Mouse (Mus musculus) heart, embryonic 14.5 days (tissue): ENCODE data around the gene Ubl5. TPM values are rescaled to one million over a fixed set of nuclear protein-coding genes. Genes with fewer than 3 reads are reported as not detected.

Experiments
- ATAC-seq: fragments of 200-750 bp; cut with Nextera tagmentation; 2 replicates; pipeline ENCODE4 v1.8.0; 2017; ENCODE audit warnings: low read depth, moderate TSS enrichment; ENCODE audit not compliant: insufficient number of reproducible peaks, insufficient read depth, low FRiP score
- H3K27ac ChIP-seq, 2 experiments: fragments of 200-500 bp in 1 of 2; fragments of 300-500 bp in 1 of 2; sonication (generic) in 1 of 2; replicated peaks in 1 of 2; 2 replicates each; pipeline ENCODE4 v1.5.1; 2012 to 2014; ENCODE audit warnings: low read depth in 2 of 2, low read length in 2 of 2, control low read depth in 1 of 2, mild to moderate bottlenecking in 1 of 2, mixed read lengths in 1 of 2; ENCODE audit not compliant: control insufficient read depth in 1 of 2, insufficient read depth in 1 of 2
- H3K27me3 ChIP-seq: fragments of 300-500 bp; sonication (generic); 2 replicates; pipeline ENCODE4 v1.6.1; 2014; ENCODE audit warnings: mild to moderate bottlenecking, low read length, control low read depth; ENCODE audit not compliant: control insufficient read depth, insufficient read depth
- H3K36me3 ChIP-seq: fragments of 300-500 bp; sonication (generic); 2 replicates; pipeline ENCODE4 v1.6.1; 2014; ENCODE audit warnings: mild to moderate bottlenecking, control low read depth, low read length, mixed read lengths; ENCODE audit not compliant: control insufficient read depth, insufficient read depth
- H3K4me1 ChIP-seq, 2 experiments: fragments of 200-500 bp in 1 of 2; fragments of 300-500 bp in 1 of 2; sonication (generic) in 1 of 2; 2 replicates each; pipeline ENCODE4 v1.6.1; 2012 to 2014; ENCODE audit warnings: low read length in 2 of 2, control low read depth in 1 of 2, mixed read lengths in 1 of 2; ENCODE audit not compliant: control insufficient read depth in 2 of 2, insufficient read depth in 2 of 2
- H3K4me2 ChIP-seq: fragments of 300-500 bp; sonication (generic); 2 replicates; pipeline ENCODE4 v1.6.1; 2014; ENCODE audit warnings: mild to moderate bottlenecking, low read length
- H3K4me3 ChIP-seq, 2 experiments: fragments of 200-500 bp in 1 of 2; fragments of 300-500 bp in 1 of 2; sonication (generic) in 1 of 2; 2 replicates each; pipeline ENCODE4 v1.5.1; 2012 to 2014; ENCODE audit warnings: low read length in 2 of 2, mild to moderate bottlenecking in 2 of 2, control low read depth in 1 of 2, low read depth in 1 of 2, moderate library complexity in 1 of 2; ENCODE audit not compliant: control insufficient read depth in 1 of 2, insufficient read depth in 1 of 2
- H3K9ac ChIP-seq: fragments of 300-500 bp; sonication (generic); 2 replicates; pipeline ENCODE4 v1.6.1; 2014; ENCODE audit warnings: mild to moderate bottlenecking, low read length
- H3K9me3 ChIP-seq: fragments of 300-500 bp; sonication (generic); 2 replicates; pipeline ENCODE4 v1.6.1; 2016; ENCODE audit warnings: low read length, control low read depth; ENCODE audit not compliant: control insufficient read depth
- WGBS: fragments of 180-500 bp; shearing (Covaris S2); extraction: QIAGEN DNeasy Blood & Tissue Kit; methylation state at CpG from one replicate; pipeline ENCODE4 v1.1.7; 2014; 5-methylcytosine and 5-hydroxymethylcytosine counted together
- polyA plus RNA-seq: library from polyadenylated mRNA; unstranded; fragments of >200 nt; fragmentation: Nextera tagmentation; extraction: Ambion mirVana; gene quantifications from 2 replicates; pipeline ENCODE4 v1.2.1, GENCODE M21; 2014

Gene Ubl5
- polyA plus RNA-seq, 1 experiment from 2014 or later: 375 TPM

DNA sequence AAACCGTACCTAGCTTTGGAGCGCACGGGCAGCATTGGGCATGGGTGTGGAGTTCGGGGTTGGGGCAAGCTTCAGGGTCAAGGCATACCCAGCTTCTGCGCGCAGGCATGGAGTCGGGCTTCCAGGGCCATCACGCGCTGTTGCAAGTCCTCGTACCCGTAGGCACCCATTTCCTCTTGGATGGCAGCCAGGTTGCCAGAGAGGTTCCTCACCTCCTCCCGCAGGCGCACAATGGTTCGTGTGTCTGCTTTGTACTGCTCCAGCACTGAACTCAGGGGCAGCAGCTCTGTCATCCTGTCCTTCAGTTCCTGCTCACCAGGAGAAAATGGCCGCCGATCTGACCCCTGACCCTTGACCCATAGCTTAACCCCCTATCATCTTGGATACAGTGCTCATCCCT lies 29.4 kb downstream of the Ubl5 start:
- no peak overlapping the region for H3K27ac ChIP-seq
- 80% methylated on average over 16 of the region's 16 CpGs for WGBS
- no peak overlapping the region for H3K4me3 ChIP-seq
- H3K9me3 ChIP-seq: no peaks in the 10 kb centered on the region
- no peak overlapping the region for H3K4me2 ChIP-seq
- no peak for ATAC-seq
- no peaks in the 10 kb centered on the region for H3K4me1 ChIP-seq
- no peaks in the 10 kb centered on the region for H3K36me3 ChIP-seq
- no peak overlapping the region for H3K9ac ChIP-seq
- H3K27me3 ChIP-seq: no peaks in the 10 kb centered on the region

DNA sequence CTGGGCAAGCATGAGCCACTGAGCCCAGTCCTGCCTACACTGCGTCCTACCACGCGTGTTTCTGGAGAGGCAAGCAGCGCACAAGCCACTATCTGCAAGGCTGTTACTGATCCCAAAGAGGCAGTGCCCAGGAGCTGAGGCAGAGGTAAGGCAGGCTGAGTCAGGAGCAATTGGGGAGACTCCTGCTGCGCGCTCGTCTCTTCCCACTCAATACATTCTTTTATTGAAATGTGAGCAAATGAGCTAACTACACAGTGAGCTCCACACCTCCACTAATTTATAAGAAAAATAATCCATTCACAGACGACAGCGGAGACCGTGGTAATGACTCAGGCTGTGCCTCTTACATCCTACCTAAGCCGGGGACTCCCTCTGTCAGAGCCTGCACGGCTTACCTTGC lies 35.2 kb downstream of the Ubl5 start:
- no peak overlapping the region for H3K27ac ChIP-seq

DNA sequence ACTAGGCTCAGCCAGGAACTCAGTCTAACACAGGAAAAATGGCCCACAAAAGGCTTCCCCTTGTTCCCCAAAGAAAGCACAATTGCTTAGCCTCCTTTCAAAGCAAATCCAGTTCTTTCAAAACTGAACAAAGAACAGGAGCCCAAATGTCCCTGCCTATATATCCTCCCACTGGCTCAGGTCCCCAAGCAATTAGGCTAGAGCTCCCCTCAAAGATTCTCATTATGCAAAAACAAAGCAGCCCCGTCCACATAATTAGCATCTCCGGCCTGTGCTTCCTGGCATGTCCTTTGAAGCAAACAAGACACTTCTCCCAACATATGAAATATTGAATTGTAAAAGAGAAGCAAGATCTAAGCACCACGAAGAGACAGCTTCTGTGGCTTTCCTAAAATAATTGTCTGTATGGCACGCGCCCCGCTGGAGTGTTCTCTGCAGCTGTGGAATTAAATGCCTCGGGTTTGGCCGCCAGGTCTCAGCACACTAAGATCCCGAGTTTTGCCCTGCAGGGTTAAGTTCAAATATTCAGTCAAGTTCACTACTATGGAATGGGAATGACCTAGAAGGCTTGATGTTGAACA lies 37.8 kb downstream of the Ubl5 start:
- WGBS: 79% methylated on average over 9 of the region's 9 CpGs
- Histone ChIP-seq H3K4me3 (no peak overlapping the region), H3K27ac (no peak overlapping the region), H3K27me3 (no peaks in the 10 kb centered on the region), H3K4me2 (no peak overlapping the region), H3K9me3 (no peaks in the 10 kb centered on the region), H3K9ac (no peak overlapping the region), H3K4me1 (no peaks in the 10 kb centered on the region), H3K36me3 (no peaks in the 10 kb centered on the region)
- no peak for ATAC-seq

More for the DNA sequence above, 35.2 kb downstream of the Ubl5 start:
- Histone ChIP-seq H3K4me2 (no peak overlapping the region), H3K36me3 (no peaks in the 10 kb centered on the region), H3K27me3 (no peaks in the 10 kb centered on the region), H3K4me1 (no peaks in the 10 kb centered on the region), H3K4me3 (no peak overlapping the region), H3K9ac (no peak overlapping the region), H3K9me3 (no peaks in the 10 kb centered on the region)
- no peak for ATAC-seq
- WGBS: 88% methylated on average over 12 of the region's 12 CpGs

DNA sequence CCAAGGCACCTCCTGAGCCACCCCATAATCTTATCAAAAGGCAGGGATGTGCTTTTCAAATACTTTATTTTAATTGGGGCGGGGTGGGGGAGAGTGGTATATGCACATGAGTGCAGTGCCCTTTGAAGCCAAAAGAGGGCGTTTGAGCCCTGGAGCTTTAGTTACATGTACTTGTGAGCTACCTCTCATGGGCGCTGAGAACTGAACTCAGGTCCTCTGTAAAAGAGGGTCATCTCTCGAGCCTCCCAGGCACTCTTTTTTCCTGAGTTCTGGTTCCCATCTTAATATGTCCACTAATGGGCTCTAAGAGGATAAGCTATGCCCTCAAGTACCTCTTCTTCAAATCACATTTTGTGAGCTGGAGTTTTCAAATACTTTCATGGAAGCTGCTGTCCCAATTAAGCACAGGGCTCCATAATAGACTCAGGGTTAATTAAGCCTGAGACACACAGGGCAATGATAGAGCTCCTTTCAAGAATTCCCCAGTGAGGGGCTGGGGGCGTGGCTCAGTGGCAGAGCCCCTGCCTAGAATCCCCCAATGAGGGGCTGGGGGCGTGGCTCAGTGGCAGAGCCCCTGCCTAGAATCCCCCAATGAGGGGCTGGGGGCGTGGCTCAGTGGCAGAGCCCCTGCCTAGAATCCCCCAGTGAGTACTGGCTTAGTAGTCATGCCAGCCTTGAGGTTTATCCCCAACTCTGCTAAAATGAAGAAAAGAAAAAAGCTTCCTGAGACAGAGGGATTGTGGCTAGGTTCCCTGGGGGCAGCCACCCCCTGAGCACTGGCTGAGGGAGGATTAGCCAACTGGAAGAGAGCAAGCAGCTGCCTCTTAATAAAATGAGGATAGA lies 39.1 kb downstream of the Ubl5 start:
- H3K36me3 ChIP-seq: no peaks in the 10 kb centered on the region
- no peak overlapping the region for H3K4me3 ChIP-seq
- no peak overlapping the region for H3K4me2 ChIP-seq
- WGBS: 44% methylated on average over 6 of the region's 7 CpGs
- ATAC-seq: no peak
- H3K4me1 ChIP-seq: no peaks in the 10 kb centered on the region
- H3K9ac ChIP-seq: no peak overlapping the region
- no peak overlapping the region for H3K27ac ChIP-seq
- H3K27me3 ChIP-seq: no peaks in the 10 kb centered on the region
- no peaks in the 10 kb centered on the region for H3K9me3 ChIP-seq

DNA sequence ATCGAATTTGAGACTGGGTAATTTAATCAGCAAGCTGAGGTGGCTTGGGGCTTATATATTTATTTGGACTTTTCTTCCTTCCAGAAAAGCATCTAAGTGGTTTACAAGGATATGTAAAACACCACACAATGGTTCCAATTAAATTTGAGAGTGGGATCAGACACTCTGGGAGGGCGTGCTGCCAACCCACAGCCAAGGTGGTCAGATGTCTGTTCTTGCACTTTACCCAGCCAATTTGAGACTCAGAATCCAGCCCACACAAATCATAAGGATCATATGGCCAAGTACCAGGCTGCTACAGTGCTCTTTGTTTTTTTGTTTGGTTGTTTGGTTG lies 39.7 kb downstream of the Ubl5 start:
- Histone ChIP-seq H3K4me1 (no peaks in the 10 kb centered on the region), H3K4me2 (no peak overlapping the region), H3K9ac (no peak overlapping the region), H3K27me3 (no peaks in the 10 kb centered on the region), H3K4me3 (no peak overlapping the region), H3K36me3 (no peaks in the 10 kb centered on the region), H3K9me3 (no peaks in the 10 kb centered on the region), H3K27ac (no peak overlapping the region)
- WGBS: 73% methylated on average over 2 of the region's 2 CpGs
- ATAC-seq: no peak

DNA sequence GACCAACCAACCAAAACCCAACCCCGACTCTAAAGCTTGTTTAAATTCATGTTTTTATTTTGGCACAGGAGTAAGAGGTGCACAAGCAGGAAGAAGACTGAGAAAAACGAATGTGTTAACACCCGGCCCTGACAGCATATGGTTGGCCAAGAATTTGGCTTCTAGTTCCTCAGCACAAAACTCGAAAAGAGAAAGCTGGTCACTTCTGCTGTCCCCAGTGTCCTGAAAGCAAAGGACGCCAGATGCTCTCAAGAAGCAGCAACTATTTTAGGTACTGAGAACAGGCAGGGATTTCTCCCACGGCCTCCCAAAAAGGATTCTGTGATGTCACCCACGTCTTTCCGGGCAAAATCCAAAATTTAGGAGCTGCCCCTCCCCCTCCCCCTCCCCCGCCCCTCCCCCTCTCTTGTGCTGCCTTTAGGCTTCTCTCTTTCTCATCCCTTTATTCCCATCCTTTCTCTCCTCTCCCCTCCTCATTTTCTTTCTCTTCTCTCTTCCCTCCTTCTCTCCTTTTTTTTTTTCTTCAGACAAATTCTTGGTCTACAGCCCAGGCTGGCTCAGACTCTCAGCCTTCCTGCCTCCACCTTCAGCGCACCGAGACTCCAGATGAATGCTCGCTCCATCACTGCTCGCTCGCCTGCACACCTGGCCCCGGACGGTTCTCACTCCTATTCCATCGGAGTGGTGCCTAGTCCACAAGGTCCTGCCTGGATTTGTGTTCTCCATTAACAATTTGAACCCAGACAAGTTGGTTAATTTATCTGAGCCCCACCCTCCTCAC lies 42.6 kb downstream of the Ubl5 start:
- Histone ChIP-seq H3K27ac (no peak overlapping the region), H3K27me3 (no peaks in the 10 kb centered on the region), H3K4me3 (no peak overlapping the region), H3K36me3 (no peaks in the 10 kb centered on the region), H3K9me3 (no peaks in the 10 kb centered on the region), H3K4me1 (peaks cover 6 to 9% of the 10 kb centered on the region in 2 experiments), H3K9ac (no peak overlapping the region), H3K4me2 (no peak overlapping the region)
- 45% methylated on average over 16 of the region's 17 CpGs for WGBS
- no peak for ATAC-seq

DNA sequence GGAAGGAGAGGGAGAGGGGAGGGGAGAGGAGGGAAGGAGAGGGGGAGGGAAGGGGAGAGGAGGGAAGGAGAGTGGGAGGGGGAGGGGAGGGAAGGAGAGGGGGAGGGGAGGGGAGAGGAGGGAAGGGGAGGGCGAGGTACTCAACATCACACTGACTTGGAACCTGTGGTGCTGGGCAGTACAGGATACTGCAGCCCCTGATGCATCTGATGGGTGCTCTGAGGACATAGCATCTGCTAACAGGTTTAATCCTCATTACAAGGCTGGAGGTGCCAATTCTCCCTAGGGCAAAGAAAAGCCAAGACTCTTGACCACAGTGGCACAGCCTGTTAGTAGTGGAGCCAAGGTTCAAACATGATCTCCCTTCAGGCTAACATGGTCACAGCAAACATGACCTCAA lies 46.7 kb downstream of the Ubl5 start:
- ATAC-seq: no peak

More for the DNA sequence above, 46.7 kb downstream of the Ubl5 start:
- Histone ChIP-seq H3K4me2 (no peak overlapping the region), H3K9ac (no peak overlapping the region), H3K27me3 (peaks cover 11% of the 10 kb centered on the region), H3K9me3 (no peaks in the 10 kb centered on the region), H3K4me1 (peaks cover 7 to 9% of the 10 kb centered on the region in 2 experiments), H3K4me3 (no peak overlapping the region), H3K27ac (no peak overlapping the region; a peak in 1 of 4 replicates), H3K36me3 (no peaks in the 10 kb centered on the region)
- WGBS: 40% methylated on average over 1 of the region's 1 CpGs
